Mouse (Mus musculus) skeletal muscle tissue, adult 2 months (tissue): ENCODE data around the gene Grk2.

Experiments
- DNase-seq: peaks from one replicate; pipeline ENCODE4 v3.0.0-alpha.2; 2012; ENCODE audit warnings: low read depth, low spot score

The Grk2 gene

DNA sequence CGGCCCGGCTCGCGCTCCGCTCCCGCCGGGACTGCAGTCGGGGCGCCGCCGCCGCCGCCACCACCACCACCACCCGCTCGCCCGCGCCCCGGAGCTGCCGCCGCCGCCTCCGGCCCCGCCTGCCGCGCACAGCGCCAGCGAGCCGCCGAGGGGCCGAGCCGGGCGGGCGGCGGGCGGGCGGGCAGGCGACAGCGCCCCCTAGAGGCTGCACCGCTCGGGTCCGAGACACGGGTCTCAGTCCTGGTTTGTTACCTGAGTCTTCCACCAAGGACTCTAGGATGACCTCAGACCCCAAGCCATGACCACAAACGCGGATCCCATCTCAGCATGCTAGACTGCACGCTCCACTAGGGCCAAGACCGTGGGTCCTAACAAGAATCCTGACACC is at the start of gene Grk2:
Gene Grk2, minus strand, starts transcription at position 33 of the 388 bp plus-strand sequence.
- DNase-seq: peak; percentile 45

DNA sequence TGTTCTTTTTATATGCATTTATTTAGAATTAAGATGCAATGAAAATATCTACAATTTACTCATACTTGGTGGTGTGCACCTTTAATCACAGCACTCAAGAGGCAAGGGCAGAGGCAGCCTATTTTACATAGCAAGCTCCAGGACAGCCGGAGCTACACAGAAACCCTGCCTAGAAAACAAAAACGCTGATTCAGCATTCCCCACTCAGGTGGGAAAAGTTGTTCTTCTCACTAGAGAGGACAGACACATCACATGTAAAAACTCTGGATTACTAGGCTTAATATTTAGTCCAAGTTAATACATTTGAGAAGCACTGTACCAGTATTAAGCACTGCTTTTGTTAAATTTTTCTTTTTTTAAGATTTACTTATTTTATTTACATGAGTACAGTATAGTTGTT is 43.4 kb upstream of the Grk2 start:
- DNase-seq: no peak

DNA sequence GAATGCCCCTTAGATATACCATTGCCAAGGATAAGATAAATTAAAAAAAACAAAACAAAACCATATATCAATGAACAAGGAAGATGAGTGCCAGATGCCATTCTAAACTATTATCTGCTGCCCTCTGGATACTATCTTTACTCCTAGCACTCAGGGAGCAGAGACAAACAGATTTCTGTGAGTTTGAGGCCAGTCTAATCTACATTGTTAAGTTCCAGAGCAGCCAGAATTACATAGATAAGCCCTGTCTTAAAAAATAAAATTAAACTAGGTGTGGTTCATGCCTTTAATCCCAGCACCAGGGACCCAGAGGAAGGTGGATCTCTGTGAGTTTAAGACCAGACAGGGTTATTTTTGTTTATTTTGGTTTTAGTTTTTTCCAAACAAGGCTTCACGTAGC is 40.5 kb upstream of the Grk2 start:
- no peak for DNase-seq

DNA sequence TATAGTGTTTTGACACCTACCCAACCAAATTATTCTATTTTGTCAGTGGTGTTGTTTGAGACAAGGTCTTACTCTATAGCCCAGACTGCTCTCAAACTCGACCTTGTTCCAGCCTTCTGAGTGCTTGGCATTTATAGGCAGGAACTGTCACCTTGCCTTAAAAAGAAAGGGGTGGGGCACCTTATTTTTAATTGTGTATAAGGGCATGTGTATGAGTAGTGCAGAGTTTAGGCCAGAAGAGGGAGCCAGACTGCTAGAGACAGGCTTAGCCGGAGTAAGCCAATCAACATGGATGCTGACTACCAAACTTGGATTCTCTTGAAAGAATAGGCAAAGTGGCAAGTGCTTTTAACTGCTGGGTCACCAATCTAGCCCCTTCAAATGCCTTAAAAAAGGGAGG is 32.1 kb upstream of the Grk2 start:
- peak; percentile 51 for DNase-seq

- peak; percentile 97 for DNase-seq
These were observed 27.8 kb upstream of the Grk2 start for GRCm38 (mm10) chr19:4333791-4334190.

- DNase-seq: no peak
These were observed 27.2 kb upstream of the Grk2 start for GRCm38 (mm10) chr19:4333100-4333775.

GRCm38 (mm10) chr19:4332653-4333052 is 26.6 kb upstream of the Grk2 start:
- DNase-seq: no peak

GRCm38 (mm10) chr19:4331273-4331672 is 25.3 kb upstream of the Grk2 start:
- DNase-seq: no peak

DNA sequence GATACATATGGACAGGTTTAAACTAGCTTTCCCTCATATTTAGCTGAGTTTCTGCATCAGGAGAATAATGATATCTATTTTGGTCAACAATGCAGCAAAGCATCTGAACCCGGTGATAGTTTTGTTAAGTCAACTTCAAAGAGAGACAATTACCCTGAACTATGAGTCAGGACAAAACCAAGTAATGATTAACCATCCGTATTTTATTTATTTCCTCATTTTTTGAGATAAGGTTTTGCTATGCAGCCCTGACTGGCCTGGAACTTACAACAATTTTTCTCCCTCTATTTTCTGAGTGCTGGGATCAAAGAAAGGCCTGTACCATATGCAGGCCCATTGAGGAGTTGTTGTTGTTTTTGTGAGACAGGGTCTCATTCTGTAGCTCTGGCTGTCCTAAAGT is 24.6 kb upstream of the Grk2 start:
- DNase-seq: no peak

DNA sequence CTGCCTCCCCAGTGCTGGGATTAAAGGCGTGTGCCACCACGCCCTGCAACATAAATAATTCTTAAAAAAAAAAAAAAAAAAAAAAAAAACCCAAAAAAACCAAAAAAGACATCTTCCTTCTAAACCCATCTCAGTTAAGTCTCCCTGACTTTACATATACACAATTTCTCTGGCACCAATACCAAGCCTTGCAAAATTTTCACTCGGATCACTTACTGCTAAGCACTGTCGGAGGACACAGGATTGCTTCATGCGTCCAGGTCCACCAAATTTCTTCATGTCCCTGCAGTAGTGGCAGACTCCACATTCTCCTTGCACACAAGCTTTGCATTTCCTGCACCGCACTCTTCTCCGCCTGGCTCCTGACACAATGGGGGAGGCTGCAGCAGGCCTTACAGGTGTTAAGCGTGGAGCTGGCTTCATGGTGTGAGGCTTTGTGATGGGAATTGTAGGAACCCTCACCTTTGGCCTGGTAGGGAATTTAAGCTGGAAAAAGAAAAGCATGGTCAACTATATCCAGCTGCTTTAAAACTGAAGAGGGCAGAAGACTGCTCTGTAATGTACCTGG is 22.8 kb upstream of the Grk2 start:
- no peak for DNase-seq

DNA sequence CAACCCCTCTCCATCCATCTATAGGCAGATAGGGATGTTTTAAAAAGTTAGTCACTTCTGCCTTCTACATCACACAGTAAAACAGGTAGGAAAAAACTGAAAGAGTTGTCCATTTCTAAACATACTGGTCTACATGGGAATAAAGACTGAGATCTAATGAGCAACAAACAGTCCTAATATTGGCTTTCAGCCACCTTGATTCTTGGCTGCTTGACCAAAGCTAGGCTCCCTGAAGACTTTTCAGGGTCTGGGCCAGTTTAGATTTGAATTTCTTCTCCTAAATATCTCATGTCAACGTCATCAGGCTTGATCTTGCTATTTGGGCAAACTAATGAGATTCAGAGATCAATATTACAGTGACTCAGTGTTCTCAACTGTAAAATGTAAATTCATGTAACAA is 20.9 kb upstream of the Grk2 start:
- DNase-seq: no peak

DNA sequence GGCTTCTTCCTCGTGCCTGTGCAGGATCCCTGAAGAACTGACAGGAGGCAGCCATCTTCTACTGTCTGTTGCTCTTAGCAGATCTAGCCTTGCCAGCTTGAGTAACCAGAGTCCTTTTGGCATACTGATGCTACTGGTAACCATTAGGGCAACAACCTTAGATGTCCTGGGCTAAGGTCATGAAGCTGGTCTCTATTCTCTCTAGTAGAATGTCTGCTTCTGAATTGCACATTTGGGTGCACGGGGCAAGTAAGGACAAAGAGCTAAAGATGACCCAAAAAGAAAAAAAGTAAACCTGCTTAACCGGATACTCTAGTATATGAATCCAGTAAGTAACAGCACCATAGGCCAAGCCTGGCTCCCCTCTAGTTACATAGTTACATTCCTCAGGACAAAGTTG is 20.1 kb upstream of the Grk2 start:
- DNase-seq: no peak

DNA sequence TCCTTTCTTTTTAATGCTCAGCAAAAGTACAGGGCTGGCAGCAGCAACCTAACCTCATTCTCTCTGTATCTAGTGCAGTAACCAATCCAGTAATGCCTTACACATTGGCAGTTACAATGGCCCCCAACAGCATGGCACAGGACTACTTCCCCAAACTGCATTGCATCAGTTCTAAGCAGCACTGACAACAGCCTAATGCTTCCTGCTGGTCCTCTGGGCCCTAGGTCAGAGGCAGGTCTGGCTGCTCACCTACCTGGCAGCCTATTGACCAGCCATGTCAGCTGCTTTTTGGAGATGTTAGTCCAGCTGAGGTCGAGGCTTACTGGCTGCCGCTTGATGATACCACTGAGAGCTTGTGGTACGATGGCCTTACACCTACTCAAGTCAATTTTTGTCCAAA is 16.1 kb upstream of the Grk2 start:
- no peak for DNase-seq

DNA sequence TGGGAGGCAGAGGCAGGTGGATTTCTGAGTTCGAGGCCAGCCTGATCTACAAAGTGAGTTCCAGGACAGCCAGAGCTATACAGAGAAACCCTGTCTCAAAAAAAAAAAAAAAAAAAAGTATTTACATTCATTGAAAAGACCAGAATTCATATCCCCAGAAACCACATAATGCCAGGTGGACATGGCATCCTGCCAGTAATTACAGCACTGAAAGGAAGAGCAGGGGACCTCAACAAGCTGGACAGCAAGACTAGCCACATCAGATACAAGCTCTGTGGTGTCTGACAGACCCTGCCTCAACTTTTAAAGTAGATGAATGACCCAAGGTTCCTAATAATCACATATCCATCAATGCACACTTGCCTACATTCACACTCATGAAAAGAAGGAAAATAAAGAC is 15.6 kb upstream of the Grk2 start:
- DNase-seq: no peak

GRCm38 (mm10) chr19:4319272-4319671 is 13.2 kb upstream of the Grk2 start:
- no peak for DNase-seq

GRCm38 (mm10) chr19:4317181-4317580 is 11.2 kb upstream of the Grk2 start:
- DNase-seq: no peak

DNA sequence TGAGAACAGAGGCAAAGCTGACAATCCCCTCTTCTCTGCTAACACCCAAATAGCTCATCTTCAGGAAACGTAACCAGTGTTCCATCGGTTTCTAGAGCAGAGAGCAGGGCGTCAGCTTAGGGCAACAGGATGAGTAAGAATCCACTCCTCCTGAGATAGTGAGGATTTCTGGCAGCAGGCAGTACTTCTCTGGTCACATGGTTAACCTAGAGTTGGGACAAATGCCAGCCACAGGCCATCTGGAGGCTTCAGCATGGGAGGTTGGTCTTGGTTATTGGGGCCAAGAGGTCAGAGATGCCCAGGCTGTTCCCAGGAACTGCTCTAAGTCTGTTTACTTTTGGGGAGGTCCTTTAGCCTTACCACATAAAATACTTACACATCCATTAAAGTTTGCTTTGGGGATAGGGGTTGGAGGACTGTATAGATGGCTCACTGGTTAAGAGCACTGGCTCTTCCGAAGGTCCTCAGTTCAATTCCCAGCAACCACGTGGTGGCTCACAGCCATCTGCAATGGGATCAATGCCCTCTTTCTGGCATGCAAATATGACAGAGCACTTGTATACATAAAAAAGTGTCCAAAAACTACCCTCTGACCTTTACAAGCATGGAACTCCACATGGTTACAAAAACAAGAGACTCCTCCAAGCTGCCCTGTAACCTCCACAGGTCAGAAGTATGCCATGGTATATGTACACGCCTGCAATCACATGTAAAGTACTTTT is 9.4 kb upstream of the Grk2 start:
- DNase-seq: no peak

GRCm38 (mm10) chr19:4309776-4310185 is 3.8 kb upstream of the Grk2 start:
- peak; percentile 86 for DNase-seq

DNA sequence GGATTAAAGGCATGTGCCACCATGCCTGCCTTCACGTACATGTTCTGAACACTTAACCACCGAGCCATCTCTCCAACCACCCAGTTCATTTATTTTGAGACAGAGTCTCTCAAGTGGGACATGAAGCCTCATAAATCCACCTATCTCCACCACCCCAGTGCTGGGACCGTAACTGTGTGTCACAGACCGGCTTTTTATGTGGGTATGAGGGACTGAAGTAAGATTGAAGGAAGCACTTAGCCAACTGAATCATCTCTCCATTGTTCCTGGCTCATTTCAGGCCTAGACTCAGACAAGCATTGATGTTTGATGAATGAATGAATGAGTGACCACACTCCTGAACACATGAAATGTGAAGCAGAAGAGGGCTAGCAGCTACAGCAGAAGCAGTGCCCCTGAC is 3.3 kb upstream of the Grk2 start:
- DNase-seq: no peak

GRCm38 (mm10) chr19:4305491-4306189 is 382 bp downstream of the Grk2 start:
- no peak for DNase-seq

GRCm38 (mm10) chr19:4304871-4305321 is 1.1 kb downstream of the Grk2 start:
- DNase-seq: no peak

DNA sequence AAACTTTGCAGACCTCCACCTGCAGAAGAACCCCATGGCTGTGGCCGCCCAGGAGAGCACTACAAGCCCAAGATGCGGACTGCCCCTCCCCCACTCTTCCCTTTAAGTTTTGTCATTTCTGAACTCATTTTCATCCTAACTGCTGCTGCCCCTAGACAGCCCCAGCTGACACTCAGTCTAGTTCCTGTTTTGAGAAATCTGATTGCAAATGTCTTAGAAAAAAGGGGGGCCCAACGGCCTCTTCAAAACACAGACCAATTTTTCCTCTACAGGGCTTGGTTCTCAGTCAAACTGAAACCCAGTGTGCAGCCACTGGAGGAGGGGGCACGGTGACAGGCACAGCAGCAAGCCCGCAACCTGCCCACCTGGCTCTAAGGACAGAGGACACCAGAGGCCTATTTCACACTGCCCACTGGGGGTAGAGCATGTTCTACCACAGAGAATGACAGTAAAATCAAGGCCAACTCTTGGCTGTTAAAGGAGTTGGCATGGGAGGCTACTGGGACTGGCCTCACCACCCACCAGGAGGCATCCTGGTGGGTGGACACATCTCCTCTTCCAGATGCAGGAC is 1.7 kb downstream of the Grk2 start:
- peak; percentile 38 for DNase-seq
